Mouse (Mus musculus) adrenal gland, adult 2 months (tissue): Measurements from ENCODE around the gene Gm19935. TPM values are rescaled to one million over a fixed set of nuclear protein-coding genes. Genes with fewer than 3 reads are reported as not detected.

ENCODE experiments used
- DNase-seq: peaks from one replicate; pipeline ENCODE4 v3.0.0; 2021
- microRNA-seq, 2 experiments: library from miRNA; unstranded; fragments of <30 nt; microRNA quantifications; one replicate each; pipeline ENCODE4 v1.2.0; 2021
- polyA plus RNA-seq: library from polyadenylated mRNA; depleted of rRNA; stranded (reverse); fragments of >200 nt; gene quantifications from 2 replicates; pipeline ENCODE4 v1.2.3, GENCODE M21; 2012; rRNA removed
- total RNA-seq, 2 experiments: library from RNA; stranded (reverse); gene quantifications; 2 replicates each; pipeline ENCODE4 v1.2.3; 2021

The Gm19935 gene
- total and polyA plus RNA-seq, 3 experiments: not detected

GRCm38 (mm10) chr8:90829825-90830224, 12.6 kb upstream of the Gm19935 start:
- no peak for DNase-seq

GRCm38 (mm10) chr8:90828987-90829740, 12.0 kb upstream of the Gm19935 start:
- peak; percentile 30 for DNase-seq

DNA sequence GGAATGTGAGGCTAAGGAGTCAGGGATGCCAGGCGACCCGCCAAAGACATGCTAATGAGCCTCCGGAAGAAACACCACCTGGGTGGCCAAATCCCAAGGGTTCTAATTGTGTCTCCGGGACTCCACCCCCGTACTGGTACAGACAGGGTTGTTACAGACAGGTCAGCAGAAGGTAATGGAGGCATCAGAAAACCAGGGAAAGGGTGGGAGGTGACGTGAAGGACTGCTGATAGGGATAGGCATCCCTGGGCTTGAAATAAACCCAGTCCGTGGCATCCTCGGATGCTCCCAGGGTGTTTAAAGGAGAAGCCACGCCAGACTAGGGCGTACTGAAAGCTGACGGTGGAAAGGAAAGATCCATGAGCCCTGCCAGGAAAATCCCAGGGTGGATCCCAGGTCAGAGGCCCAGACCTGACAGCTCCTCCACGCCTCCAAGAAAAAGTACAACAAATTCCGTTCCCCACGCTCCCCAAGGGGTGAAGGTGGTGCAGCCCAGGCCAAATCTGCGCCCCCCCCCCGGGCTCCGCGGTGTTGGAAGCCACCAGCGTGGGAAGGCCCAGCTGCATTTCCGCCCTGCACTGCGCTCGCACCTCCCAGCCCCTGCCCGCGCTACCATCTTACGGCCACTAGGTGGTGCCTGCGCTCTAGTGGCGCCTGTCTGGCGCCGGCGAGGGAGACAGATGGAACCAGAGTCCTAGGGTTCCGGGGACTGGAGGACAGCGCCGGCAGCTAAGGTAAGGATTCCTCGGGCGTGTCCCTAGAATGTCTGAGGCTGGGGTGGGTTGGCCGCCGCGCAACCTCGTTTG, 11.2 kb upstream of the Gm19935 start, which contains the start of gene Chd9:
Gene Chd9, plus strand, starts transcription at position 172 of the 806 bp plus-strand sequence.
- DNase-seq: peak; percentile 97

DNA sequence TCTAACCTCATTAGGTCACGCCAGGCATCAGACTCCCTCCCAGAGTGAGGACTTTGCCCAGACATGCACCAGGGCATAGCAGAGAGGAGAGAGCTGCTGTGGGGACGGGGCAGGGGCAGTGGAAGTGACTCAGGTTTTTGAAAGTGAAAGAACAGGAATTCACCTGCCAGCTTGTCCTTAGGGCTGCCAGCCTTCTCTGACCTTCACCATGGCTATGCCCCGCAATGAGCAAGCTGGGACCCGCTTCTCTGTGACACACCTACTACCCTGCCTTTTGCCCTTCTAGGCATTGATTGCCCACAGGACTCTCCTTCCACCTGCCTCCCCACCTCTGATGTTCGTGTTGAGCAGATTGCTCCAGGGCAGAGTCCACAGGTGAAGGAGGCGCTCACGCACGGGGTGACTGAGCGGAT, 8.3 kb upstream of the Gm19935 start:
- DNase-seq: no peak

GRCm38 (mm10) chr8:90822443-90822842, 5.2 kb upstream of the Gm19935 start:
- DNase-seq: peak; percentile 31

DNA sequence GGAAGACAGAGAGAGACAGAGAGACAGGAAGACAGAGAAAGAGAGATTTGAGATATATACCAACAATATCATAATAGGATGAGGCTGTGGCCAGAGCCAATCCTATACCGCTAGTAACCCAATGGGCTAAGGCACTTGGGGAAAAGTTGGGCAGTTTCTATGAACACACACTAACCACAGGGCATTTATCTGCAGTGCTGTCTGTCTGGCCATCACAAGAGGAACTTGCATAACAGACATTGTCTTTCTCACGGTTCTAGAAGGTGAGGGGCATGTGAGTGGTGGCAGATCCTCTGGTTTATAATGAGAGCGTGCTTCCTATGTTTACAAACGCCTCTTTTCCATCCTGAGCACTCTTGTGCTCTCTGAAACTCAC, 3.1 kb upstream of the Gm19935 start:
- DNase-seq: no peak

GRCm38 (mm10) chr8:90819561-90820320, 2.5 kb upstream of the Gm19935 start:
- no peak for DNase-seq

DNA sequence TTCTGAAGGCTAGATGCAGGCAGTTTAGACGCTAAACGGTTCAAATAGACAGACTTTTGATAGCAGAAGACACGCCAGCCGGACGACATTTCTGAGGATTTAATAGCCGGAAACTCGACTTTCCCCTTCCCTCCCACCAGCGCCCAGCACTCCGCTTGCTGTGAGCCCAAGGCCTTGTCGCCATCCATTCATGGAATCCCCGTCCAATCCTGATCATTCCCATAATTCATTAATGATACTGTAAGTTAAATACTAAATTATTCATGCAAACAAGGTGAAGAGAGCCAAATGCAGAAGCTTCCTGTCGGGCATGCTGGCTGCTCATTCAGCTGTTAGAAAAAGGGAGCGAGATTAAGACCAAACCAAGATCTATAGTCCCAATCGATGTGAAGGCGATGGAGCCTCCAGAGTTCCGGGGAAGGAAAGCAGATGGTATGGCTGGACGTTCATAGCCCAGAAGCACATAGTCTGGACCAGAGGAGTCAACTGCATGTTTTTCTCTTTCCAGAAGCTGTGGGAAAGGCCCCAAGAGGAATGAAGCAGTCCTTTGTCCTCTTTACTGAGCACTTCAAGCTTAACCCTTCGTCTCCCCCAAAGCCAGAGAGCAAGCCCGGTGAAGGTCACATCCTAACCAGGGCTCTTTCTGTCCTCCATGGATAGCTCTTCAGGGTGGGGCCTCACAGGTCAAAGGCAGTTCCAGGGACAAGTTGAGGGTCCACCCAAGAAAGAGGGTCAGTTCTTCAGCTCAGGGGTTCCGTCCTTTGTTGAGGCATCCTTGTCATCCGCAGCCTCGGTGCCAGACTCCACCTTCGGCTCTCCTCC, 921 bp downstream of the Gm19935 start:
- DNase-seq: no peak

DNA sequence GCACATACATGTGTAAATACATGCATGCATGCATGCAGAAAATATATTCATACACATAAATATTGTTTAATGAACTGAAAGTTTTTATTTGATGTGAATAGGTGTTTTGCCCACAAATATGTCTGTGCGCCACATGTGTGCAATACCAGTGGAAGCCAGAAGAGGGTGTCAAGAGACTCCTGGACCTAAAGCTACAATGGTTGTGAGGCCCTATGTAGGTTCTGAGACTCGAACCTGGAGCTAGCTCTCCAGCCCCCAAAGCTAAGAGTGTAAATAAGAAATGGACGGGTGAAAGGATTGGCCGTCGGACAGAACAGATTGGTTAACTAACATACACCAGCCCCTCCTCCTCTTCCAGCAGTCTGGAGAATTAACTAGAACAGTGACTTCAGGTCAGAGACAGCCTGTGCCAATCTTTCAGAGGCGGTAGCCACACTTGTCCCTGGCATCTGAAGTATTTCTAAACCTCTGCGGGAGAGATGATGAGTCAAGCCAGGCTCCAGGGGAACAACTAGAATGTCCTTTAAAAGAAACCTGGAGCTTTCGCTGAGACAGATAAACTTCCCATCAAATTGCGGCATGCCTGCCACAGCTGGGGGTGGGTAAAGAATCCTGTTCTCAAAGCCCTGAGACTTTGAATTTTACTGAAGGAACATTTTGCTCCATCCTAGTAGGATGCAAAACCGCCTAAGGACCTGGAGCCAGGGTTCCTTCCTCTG, 3.4 kb downstream of the Gm19935 start:
- DNase-seq: no peak

GRCm38 (mm10) chr8:90799473-90799872, 17.7 kb downstream of the Gm19935 start:
- no peak for DNase-seq

GRCm38 (mm10) chr8:90794990-90795861, 22.0 kb downstream of the Gm19935 start:
- peak; percentile 68 for DNase-seq

DNA sequence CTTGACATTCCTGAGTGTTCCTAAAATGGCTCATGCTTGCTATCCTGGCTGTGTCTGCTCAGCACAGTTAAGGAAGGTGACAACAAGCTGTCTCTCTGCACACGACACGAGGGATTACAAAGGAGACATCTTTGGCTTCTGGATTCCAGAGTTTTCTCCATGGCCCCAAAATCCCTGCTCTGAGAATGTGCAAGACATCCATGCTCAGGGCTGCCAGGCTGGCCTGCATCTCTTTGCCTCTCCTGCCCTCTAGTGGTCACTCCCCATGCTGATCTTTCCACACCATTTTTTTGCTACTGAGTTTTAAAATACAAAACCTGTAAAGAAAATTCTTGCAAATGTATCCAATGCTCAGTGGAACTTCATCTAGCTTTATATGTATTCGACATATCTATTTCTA, 23.5 kb downstream of the Gm19935 start:
- DNase-seq: peak; percentile 64

DNA sequence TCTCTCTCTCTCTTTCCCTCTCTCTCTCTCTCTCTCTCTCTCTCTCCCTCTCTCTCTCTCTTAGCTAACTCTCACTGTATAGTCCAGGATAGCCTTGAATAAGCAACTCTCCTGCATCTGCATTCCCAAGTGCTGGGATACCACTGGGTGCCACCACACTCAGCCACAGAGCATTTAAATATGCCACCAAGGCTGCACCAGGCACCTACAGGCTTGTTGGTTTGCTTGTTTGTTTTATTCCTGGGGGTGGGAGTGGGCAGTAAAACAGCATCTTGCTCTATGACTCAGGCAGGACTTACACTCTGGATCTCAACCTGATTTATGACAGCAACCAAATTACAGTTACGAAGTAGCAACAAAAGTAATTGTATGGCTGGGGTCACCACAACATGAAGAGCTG, 25.6 kb downstream of the Gm19935 start:
- DNase-seq: no peak

- no peak for DNase-seq
These were observed 47.4 kb downstream of the Gm19935 start for GRCm38 (mm10) chr8:90769791-90770190.

Small RNA genes lying within 50 kb of the gene (microRNA-seq; reads per million reads assigned to microRNA genes)
- gene Gm44382: 0 reads per million in 2 experiments

Other genes starting within 250 kb of the Gm19935 start
- gene Chd9, start 11.0 kb upstream of the Gm19935 start, total RNA-seq: 10 to 100 TPM; 76.4 to 95.5 TPM
- 83.1 and 102 TPM in 2 replicates for gene Chd9, start 11.0 kb upstream of the Gm19935 start, polyA plus RNA-seq